Mouse (Mus musculus): ENCODE data around the gene Oscar. TPM values are rescaled to one million over a fixed set of nuclear protein-coding genes. Genes with fewer than 3 reads are reported as not detected.
A peak's percentile ranks its signal among the peaks of the same experiment; 100 is the strongest.

The Oscar gene
- polyA plus RNA-seq, 1 experiment from 2014 or later, result 0.41 TPM

GRCm38 (mm10) chr7:3617242-3617995 lies 1.5 kb upstream of the Oscar start, which contains the start of gene Ndufa3:
TSS of gene Ndufa3 (plus strand) at chr7:3617373.
- Histone ChIP-seq H3K4me3 (ENCODE audit: low read depth, low read length) (peak within 1 kb of the TSS; percentile 62), H3K9ac (replicated peaks; ENCODE audit: low read depth, low read length) (peak within 1 kb of the TSS; percentile 68), H3K27ac (ENCODE audit: low read length) (peak within 1 kb of the TSS; percentile 7; the same call in 1 of the 2 replicates), H3K36me3 (ENCODE audit: control insufficient read depth, insufficient read depth, low read length) (peaks cover 11% of the 10 kb centered on the region; the same call in 1 of the 2 replicates), H3K9me3 (ENCODE audit: control insufficient read depth, low read depth, low read length) (no peaks in the 10 kb centered on the region), H3K4me1 (ENCODE audit: control insufficient read depth, insufficient read depth, low read length) (no peaks in the 10 kb centered on the region), H3K27me3 (ENCODE audit: control insufficient read depth, insufficient read depth, low read length) (no peaks in the 10 kb centered on the region), H3K4me2 (replicated peaks; ENCODE audit: low read depth, low read length) (peak within 1 kb of the TSS; percentile 36)
- peak; percentile 94 for ATAC-seq (ENCODE audit: insufficient number of reproducible peaks, insufficient read depth, low FRiP score, low read depth)
- WGBS, result 1% methylated on average over 32 of the region's 32 CpGs

DNA sequence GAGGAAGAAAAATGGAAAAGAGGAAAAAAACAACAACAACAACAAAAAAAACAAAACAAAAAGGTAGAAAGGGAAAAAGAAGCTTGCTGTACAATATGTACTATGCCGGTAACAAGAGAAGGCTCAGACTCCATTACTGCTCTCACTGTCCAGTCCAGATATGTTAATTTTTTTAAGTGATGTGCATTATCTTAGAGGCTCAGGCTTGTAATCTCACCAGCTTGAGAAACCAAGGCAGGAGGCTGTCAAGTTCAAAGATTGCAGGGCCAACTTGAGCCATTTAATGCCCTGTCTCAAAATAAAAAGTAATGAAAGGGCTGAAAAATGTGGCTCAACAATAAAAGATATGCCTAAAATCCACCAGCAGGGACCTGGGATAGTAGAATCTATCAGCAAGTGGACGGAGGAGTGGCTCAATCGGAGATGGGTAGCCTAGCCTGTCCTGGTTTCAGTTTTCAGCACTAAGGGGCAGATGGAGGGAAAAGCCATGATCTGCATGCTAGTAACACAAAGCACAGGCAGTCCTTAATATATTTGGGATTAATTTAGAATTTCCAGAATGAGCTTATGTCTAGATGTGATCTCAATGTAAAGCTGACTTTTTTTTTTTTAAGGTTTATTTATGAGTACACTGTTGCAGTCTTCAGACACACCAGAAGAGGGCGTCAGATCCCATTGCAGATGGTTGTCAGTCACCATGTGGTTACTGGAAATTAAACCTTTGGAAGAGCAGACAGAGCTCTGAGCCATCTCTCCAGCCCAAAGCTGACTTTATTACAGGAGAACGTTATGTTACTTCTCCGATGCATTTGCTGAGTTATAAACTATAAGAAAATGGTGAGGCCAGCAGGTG lies 658 bp upstream of the Oscar start:
- Histone ChIP-seq H3K27me3 (ENCODE audit: control insufficient read depth, insufficient read depth, low read length) (no peaks in the 10 kb centered on the region), H3K4me3 (ENCODE audit: low read depth, low read length) (peak overlapping the region; percentile 62; the same call in 1 of the 2 replicates), H3K4me1 (ENCODE audit: control insufficient read depth, insufficient read depth, low read length) (no peaks in the 10 kb centered on the region), H3K4me2 (replicated peaks; ENCODE audit: low read depth, low read length) (no peak overlapping the region), H3K9ac (replicated peaks; ENCODE audit: low read depth, low read length) (no peak overlapping the region), H3K27ac (ENCODE audit: low read length) (no peak overlapping the region), H3K36me3 (ENCODE audit: control insufficient read depth, insufficient read depth, low read length) (peaks cover 11% of the 10 kb centered on the region; the same call in 1 of the 2 replicates), H3K9me3 (ENCODE audit: control insufficient read depth, low read depth, low read length) (no peaks in the 10 kb centered on the region)
- WGBS, result 36% methylated on average over 6 of the region's 6 CpGs
- ATAC-seq (ENCODE audit: insufficient number of reproducible peaks, insufficient read depth, low FRiP score, low read depth), result peak; percentile 10; the same call in 1 of the 2 replicates

GRCm38 (mm10) chr7:3614021-3614420 lies 1.9 kb downstream of the Oscar start:
- Histone ChIP-seq H3K27me3 (ENCODE audit: control insufficient read depth, insufficient read depth, low read length) (no peaks in the 10 kb centered on the region), H3K27ac (ENCODE audit: low read length) (no peak overlapping the region), H3K4me3 (ENCODE audit: low read depth, low read length) (no peak overlapping the region), H3K4me1 (ENCODE audit: control insufficient read depth, insufficient read depth, low read length) (no peaks in the 10 kb centered on the region), H3K4me2 (replicated peaks; ENCODE audit: low read depth, low read length) (no peak overlapping the region), H3K9ac (replicated peaks; ENCODE audit: low read depth, low read length) (no peak overlapping the region), H3K9me3 (ENCODE audit: control insufficient read depth, low read depth, low read length) (no peaks in the 10 kb centered on the region), H3K36me3 (ENCODE audit: control insufficient read depth, insufficient read depth, low read length) (peaks cover under 1% of the 10 kb centered on the region; the same call in 1 of the 2 replicates)
- ATAC-seq (ENCODE audit: insufficient number of reproducible peaks, insufficient read depth, low FRiP score, low read depth), result no peak
- 82% methylated on average over 3 of the region's 3 CpGs for WGBS

DNA sequence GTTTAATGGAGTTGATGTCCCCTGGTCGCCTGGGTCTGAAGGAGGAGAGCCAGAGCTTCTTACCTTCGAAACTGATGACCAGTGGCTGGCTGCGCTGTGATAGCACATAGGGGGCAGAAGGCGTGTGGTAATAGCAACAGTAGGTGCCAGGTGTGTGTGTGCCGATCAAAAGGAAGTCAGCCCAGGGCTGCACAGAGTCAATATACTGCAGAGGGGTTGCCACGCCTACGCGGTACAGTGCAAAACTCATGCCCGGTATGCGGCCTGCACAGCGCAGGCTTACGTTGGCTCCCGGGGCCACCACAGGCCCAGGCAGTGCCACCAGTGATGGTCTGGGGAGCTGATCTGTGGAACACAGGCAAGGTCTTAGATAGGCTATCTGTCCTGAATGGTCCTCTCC lies 5.0 kb downstream of the Oscar start:
- Histone ChIP-seq H3K9ac (replicated peaks; ENCODE audit: low read depth, low read length) (no peak overlapping the region), H3K27ac (ENCODE audit: low read length) (no peak overlapping the region), H3K27me3 (ENCODE audit: control insufficient read depth, insufficient read depth, low read length) (no peaks in the 10 kb centered on the region), H3K4me2 (replicated peaks; ENCODE audit: low read depth, low read length) (no peak overlapping the region), H3K4me1 (ENCODE audit: control insufficient read depth, insufficient read depth, low read length) (no peaks in the 10 kb centered on the region), H3K4me3 (ENCODE audit: low read depth, low read length) (no peak overlapping the region), H3K9me3 (ENCODE audit: control insufficient read depth, low read depth, low read length) (no peaks in the 10 kb centered on the region), H3K36me3 (ENCODE audit: control insufficient read depth, insufficient read depth, low read length) (no peaks in the 10 kb centered on the region)
- ATAC-seq (ENCODE audit: insufficient number of reproducible peaks, insufficient read depth, low FRiP score, low read depth), result peak; percentile 80
- WGBS, result 82% methylated on average over 13 of the region's 13 CpGs

- WGBS, result 89% methylated on average over 3 of the region's 3 CpGs
These were observed 5.5 kb downstream of the Oscar start for GRCm38 (mm10) chr7:3610437-3610836.

DNA sequence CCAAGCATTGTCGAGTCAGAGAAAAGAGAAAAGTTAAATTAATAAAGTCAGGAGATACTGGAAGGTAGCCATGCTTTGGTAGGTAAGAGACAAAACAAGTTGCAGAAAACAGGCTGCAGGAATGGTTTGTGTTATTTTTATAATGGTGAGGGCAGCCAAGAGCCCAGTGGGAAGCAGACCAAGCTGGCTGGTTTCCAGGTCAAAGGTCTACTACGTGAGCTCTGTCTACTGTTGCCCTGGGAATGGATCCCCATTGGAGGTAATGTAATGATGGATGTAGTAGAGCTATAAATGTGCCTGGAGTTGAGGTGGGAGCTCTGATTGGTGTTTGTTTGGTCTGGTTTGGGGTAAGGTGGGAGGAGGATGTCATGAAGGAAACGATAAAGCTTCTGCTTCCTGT lies 6.9 kb downstream of the Oscar start:
- Histone ChIP-seq H3K9me3 (ENCODE audit: control insufficient read depth, low read depth, low read length) (no peaks in the 10 kb centered on the region), H3K36me3 (ENCODE audit: control insufficient read depth, insufficient read depth, low read length) (no peaks in the 10 kb centered on the region), H3K27ac (ENCODE audit: low read length) (no peak overlapping the region), H3K27me3 (ENCODE audit: control insufficient read depth, insufficient read depth, low read length) (no peaks in the 10 kb centered on the region), H3K9ac (replicated peaks; ENCODE audit: low read depth, low read length) (no peak overlapping the region), H3K4me3 (ENCODE audit: low read depth, low read length) (no peak overlapping the region), H3K4me2 (replicated peaks; ENCODE audit: low read depth, low read length) (no peak overlapping the region), H3K4me1 (ENCODE audit: control insufficient read depth, insufficient read depth, low read length) (no peaks in the 10 kb centered on the region)
- WGBS, result 54% methylated on average over 3 of the region's 3 CpGs
- no peak for ATAC-seq (ENCODE audit: insufficient number of reproducible peaks, insufficient read depth, low FRiP score, low read depth)

More at GRCm38 (mm10) chr7:3610437-3610836, 5.5 kb downstream of the Oscar start:
- no peak overlapping the region for H3K4me3 ChIP-seq (ENCODE audit: low read depth, low read length)
- H3K9ac ChIP-seq (replicated peaks; ENCODE audit: low read depth, low read length), result no peak overlapping the region
- ATAC-seq (ENCODE audit: insufficient number of reproducible peaks, insufficient read depth, low FRiP score, low read depth), result no peak
- H3K4me2 ChIP-seq (replicated peaks; ENCODE audit: low read depth, low read length), result no peak overlapping the region
- no peak overlapping the region for H3K27ac ChIP-seq (ENCODE audit: low read length)
- no peaks in the 10 kb centered on the region for H3K27me3 ChIP-seq (ENCODE audit: control insufficient read depth, insufficient read depth, low read length)
- no peaks in the 10 kb centered on the region for H3K9me3 ChIP-seq (ENCODE audit: control insufficient read depth, low read depth, low read length)
- H3K4me1 ChIP-seq (ENCODE audit: control insufficient read depth, insufficient read depth, low read length), result no peaks in the 10 kb centered on the region
- H3K36me3 ChIP-seq (ENCODE audit: control insufficient read depth, insufficient read depth, low read length), result no peaks in the 10 kb centered on the region

DNA sequence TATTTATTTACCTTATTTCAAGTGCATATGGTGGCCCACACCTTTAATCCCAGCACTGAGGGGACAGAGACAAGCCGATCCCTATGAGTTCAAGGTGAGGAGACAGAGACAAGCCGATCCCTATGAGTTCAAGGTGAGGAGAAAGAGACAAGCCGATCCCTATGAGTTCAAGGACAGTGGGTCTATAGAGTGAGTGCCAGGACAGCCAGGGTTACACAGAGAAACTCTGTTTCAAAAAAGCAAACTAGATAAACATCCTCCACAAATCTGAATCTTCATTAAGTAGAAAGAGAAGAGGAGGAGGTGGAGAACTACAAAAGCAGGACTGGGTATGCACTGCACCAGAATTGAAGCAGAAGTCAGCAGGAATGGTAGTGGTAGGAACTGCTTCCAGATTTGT lies 7.3 kb downstream of the Oscar start:
- H3K9ac ChIP-seq (replicated peaks; ENCODE audit: low read depth, low read length), result no peak overlapping the region
- no peaks in the 10 kb centered on the region for H3K36me3 ChIP-seq (ENCODE audit: control insufficient read depth, insufficient read depth, low read length)
- WGBS, result 94% methylated on average over 3 of the region's 3 CpGs
- no peaks in the 10 kb centered on the region for H3K9me3 ChIP-seq (ENCODE audit: control insufficient read depth, low read depth, low read length)
- H3K4me2 ChIP-seq (replicated peaks; ENCODE audit: low read depth, low read length), result no peak overlapping the region
- ATAC-seq (ENCODE audit: insufficient number of reproducible peaks, insufficient read depth, low FRiP score, low read depth), result no peak
- H3K4me3 ChIP-seq (ENCODE audit: low read depth, low read length), result no peak overlapping the region
- H3K4me1 ChIP-seq (ENCODE audit: control insufficient read depth, insufficient read depth, low read length), result no peaks in the 10 kb centered on the region
- H3K27ac ChIP-seq (ENCODE audit: low read length), result no peak overlapping the region
- no peaks in the 10 kb centered on the region for H3K27me3 ChIP-seq (ENCODE audit: control insufficient read depth, insufficient read depth, low read length)

DNA sequence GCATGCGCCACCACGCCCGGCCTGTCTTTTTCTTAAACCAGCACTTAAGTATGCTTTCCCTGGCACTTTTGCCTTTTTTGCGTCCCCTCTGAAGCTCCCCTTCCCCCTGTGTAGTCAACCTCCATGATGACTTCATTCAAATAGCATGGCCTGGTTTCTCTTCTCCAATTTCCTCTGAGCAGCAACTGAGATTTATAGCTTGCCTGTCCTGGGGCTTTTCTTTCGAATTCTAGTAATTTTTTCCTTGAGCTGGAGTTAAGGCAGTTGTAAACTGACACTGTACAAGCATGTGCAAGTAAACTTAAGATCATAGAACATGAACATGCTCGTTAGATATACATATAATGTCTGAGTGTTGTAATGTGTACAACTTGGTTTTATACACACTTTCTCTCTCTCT lies 8.6 kb downstream of the Oscar start:
- no peak for ATAC-seq (ENCODE audit: insufficient number of reproducible peaks, insufficient read depth, low FRiP score, low read depth)

More for the DNA sequence above, 8.6 kb downstream of the Oscar start:
- H3K4me3 ChIP-seq (ENCODE audit: low read depth, low read length), result no peak overlapping the region
- H3K9ac ChIP-seq (replicated peaks; ENCODE audit: low read depth, low read length), result no peak overlapping the region
- no peak overlapping the region for H3K4me2 ChIP-seq (replicated peaks; ENCODE audit: low read depth, low read length)
- no peak overlapping the region for H3K27ac ChIP-seq (ENCODE audit: low read length)
- H3K4me1 ChIP-seq (ENCODE audit: control insufficient read depth, insufficient read depth, low read length), result no peaks in the 10 kb centered on the region
- 81% methylated on average over 6 of the region's 6 CpGs for WGBS
- H3K36me3 ChIP-seq (ENCODE audit: control insufficient read depth, insufficient read depth, low read length), result no peaks in the 10 kb centered on the region
- H3K9me3 ChIP-seq (ENCODE audit: control insufficient read depth, low read depth, low read length), result no peaks in the 10 kb centered on the region
- H3K27me3 ChIP-seq (ENCODE audit: control insufficient read depth, insufficient read depth, low read length), result no peaks in the 10 kb centered on the region
